Mouse (Mus musculus): ENCODE measurements at regions not wholly inside any gene's neighbourhood (a gene's known extent, or its start where the extent isn't known, plus 50 kb on each side); places are given as distances from the start of the nearest gene placed in this dataset.

DNA sequence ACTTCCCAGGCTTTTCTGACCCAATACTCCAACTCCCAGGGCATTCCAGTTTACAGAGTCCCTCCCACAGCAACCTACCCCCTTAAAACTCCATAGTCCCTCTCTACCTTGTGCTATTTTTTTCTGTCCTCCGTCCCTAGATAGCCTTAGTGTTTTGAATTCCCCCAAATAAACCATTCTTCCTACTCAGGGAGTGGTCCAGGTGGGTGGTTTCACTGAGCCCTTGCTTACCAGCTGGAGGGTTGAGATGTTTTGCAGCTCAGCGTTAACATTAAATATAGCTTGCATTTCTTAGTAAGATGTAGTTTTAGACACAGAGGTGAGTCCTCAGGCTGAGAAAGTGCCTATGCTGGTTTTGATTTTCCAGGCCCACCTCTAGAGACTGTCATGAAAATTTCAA, 313.0 kb downstream of the Bmper start:
- DNase-seq (ENCODE audit: low spot score in 2 of 2) = no peak

DNA sequence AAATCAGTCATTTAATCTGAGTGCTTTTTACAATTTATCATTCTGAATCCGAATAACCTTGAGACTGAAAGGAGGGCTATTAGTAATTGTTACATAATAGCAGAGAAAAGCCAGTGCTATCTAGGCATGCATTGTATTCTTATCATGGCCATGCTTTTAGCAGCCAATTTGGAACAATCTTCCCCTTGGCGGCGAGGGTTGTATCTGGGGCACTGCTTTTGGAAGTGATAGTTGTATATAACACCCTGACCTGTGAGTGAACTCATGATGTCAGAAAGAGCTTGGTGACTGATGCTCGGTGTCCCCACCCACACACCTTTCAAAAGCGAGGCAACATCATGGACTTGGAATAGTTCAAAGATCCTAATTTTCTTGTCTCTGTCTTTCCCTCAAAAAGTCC, 315.2 kb downstream of the Bmper start:
- DNase-seq (ENCODE audit: low spot score in 2 of 2) = no peak

DNA sequence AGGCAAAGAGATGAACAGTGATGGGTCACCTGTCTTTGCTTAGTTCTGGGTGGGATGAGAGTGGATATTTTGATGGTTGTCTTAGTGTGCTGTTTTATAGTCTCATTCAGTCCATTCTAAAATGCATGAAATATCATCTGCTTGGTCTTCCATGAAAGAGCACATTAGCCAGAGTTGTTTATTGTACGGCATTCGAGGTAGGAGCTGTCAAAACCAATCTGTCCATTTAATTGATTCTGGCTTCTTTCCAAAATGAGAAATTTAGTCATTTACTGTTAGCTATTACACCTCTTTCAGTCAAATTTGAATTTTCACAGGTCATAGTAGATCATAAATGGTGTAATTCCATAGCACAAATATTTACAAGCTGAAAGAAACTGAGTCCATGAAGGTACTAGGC, 328.8 kb downstream of the Bmper start:
- no peak for DNase-seq (ENCODE audit: low spot score in 2 of 2)

DNA sequence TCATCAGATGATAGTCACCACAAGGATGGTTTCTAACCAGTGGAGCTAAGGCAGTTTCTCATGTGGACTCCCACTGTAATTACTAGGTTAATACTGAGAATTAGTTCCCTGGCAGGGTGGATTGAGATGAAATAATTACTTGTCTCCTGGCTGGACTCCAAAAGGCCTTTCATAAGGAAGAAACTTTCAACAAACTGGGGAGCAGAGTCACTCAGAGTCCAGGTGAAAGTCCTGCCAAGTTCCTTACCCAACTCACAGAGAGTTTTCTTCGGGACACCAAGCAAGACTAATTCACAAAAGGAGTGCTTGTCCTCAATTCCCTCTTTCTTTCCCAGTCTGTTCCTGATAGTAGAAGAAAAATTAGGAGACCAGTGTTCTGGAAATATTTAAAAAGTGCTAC, 330.9 kb downstream of the Bmper start:
- DNase-seq (ENCODE audit: low spot score in 2 of 2) = no peak

DNA sequence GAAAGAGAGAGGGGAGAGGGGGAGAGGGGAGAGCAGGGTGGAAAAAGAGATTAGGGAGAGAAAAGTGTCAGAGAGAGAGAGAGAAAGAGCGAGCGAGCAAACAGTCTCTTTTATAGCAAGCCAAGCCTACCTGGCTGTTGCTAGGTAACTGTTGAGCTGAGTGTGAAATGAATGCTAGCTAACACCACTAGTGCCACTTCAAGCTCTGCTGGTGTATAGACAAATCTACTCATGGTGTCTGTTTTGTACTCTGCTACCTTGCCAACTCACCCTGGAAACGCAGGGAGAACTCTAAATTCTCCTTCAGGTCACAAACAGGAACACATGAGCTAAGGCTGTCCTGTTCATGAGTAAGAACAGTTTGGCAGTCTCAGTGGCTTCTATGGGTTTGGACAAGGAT, 334.7 kb downstream of the Bmper start:
- no peak for DNase-seq (ENCODE audit: low spot score in 2 of 2)

DNA sequence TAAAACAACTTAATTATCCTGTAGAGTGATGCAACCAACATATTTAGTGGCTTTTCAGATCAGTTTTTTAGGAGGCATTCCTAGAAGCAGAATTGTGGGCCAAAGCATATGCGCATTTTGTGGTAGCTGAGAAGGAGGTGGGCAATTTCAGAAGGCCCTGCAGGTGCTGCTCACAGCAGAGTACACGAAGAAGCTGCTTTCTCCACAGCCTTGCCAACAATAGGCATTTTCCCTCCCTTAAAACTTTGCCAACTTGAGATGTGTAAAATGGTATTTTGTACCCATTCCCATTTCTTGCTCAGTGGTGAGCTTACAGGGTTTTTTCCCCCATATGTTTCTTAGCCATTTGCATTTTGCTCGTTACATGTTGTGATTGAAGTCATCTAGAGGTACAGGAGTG, 339.0 kb downstream of the Bmper start:
- no peak for DNase-seq (ENCODE audit: low spot score in 2 of 2)

DNA sequence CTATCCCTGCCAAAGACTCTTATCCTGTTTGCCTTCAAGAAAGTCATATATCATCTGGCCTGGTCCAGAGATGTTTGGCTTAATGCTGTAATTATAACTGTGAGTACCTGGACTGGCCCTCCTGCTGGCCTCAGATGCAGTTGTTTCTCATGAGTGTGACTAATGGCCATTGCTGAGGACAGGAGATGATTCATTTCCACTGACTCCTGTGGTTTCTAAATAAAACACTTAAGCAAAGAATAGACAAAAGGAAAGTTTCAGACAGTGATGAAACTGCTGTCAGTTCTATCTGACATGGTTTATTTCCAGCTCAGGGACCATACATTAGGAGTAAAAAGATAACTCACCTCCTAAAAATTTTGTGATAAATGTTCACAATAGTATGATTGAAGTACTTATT, 344.2 kb downstream of the Bmper start:
- no peak for DNase-seq (ENCODE audit: low spot score in 2 of 2)

DNA sequence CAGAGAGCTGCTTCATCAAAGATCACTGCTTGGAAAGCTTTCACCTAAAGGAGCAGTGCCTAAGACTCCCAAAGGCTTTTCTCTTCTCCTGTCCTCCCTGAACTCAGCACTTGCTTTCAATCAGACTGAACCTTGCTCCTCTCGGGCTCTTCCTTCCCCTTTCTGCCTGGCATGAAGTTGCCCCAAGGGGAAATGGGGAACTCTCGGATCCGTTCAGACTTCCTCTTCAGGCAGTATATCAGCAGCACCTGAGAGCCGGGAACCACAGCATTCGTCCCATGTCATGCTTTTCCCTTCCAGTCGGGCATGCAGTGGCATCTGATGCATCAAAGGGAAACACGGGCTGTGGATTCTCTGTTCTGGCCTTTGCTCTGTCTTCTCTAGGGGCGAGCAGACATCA, 347.3 kb downstream of the Bmper start:
- DNase-seq (ENCODE audit: low spot score in 2 of 2) = no peak

DNA sequence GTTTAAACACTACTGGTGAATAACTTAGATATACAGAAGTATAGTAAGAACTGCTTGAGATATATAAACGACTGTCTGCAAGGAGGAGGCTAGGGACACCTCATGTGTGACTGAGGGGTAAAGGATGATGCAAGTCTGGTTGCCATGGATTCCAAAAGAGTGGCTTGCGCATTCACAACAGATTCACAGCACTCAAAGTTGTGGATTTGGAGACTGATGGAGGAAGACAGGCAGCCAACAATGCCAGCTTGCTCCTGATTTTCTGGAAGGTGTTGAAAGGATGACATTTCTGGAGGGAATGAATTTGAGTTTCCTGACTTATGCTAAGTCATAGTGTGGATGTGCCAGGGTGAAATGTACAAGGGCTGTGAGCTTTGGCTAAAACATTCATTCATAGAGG, 353.4 kb downstream of the Bmper start:
- DNase-seq (ENCODE audit: low spot score in 2 of 2) = no peak

DNA sequence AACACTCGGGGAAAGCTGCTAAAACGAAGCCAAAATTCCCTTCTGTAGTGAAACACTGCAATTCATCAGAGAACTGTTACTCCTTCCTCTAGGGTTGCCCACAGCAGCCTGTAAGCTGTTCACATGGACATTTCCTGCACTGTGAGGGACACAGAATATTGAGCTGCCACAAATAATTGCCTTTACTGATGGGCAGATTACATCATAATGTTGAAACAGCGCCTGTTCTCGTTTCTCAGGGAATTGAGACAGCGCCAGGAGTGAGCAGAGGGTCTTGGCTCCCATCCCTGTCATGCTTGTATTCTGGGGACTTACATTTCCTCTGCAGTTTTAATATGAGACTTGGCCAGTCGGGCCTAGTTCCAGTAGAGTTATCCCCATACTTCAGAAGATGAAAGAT, 357.3 kb downstream of the Bmper start:
- DNase-seq (ENCODE audit: low spot score in 2 of 2) = no peak

DNA sequence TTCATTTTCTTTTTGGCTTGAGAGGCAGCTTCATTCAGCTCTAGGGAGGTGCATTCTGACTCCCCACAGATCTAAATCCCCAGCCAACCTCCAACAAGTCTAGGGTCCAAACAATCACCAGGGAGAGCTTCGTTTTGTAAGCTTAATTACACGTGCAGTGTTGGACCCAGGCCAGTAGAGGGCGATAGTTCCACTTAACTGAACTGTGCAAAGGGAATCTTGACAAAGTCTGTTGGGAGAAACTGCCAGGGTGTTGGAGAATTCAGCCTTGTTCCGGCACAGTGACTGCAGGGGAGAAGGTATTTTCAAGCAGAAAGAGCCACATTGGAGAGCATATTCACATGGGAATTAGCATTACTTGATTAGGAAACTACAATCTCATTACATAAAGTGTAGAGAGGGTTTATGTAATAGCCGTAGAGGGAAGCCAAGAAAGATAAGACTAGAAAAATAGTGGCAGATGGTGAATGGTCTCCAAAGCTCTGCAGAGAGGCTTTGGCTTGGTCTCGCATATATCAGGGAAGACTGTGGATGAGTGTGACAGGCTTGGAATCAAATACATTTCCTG, 358.2 kb downstream of the Bmper start:
- DNase-seq (ENCODE audit: low spot score in 2 of 2) = peak; percentile 81

DNA sequence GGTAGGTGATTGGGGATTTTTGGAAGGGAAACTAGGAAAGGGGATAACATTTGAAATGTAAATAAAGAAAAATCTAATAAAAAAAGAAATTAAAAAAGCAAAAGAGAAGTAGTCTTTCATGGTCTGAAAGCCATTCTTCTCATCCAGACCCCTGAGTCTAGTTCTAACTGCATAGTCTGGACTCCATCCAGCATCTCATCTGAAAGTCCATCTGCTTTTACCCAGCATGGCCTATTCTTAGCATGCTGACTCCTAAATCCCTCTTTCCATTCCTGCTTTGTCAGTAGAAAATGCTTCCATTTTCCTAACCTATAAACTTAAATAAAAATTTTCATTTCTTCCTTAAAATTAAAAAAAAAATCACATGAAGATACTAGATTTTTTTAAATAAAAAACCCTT, 361.7 kb downstream of the Bmper start:
- DNase-seq (ENCODE audit: low spot score in 2 of 2) = no peak

DNA sequence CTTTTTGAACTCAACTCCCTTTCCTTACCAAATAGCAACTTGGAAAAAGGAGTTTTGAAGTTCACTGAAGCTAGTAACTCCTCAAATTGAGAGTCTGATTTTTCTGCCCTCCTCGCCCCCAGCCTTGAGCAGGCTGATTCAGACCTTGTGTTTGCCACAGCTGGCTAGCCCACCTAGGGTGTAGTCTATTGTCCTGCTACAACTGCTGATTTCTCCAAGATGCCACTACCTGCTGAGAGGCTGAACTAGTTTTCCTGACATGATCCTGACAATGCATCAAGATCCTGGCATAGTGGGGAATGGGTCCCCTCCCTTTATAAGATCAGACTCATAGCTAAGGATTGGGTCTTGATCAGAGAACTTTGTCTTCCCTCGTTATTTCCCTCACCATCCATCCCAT, 366.1 kb downstream of the Bmper start:
- DNase-seq (ENCODE audit: low spot score in 2 of 2) = no peak

DNA sequence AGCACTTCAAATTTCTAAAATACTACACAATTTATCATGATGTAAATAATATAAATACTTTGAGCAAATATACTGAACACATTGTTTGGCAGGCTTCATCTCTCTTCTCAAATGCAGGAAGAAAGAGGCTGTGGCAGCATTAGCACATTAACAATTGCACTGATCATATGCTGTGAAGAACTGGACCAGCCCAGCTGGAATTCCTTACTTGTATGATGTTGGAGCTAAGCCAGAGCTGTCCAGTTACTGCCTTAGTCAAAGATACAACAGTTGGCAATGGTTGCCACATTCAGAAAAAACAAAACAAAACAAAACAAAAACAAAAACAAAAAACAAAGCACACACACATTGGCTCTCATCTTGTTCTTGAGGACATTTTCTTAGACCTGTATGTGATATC, 369.0 kb downstream of the Bmper start:
- no peak for DNase-seq (ENCODE audit: low spot score in 2 of 2)

DNA sequence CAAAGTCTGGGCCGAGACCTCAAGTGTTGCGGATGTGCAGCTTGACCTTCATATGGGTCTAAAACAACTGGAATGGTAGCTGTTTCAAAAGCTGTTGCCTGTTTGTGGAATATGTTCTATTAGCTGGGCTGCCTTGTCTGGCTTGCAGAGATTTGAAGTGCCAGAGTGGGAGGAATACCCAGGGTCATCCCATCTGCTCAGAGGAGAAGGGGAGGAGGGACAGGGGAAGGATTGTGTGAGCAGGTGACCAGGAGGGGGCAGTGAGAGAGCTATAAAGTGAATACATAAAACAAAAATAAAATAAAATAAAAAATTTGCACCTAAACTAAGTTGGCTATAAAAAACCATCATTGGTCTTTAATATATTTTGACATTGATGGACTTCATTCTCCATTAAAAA, 377.7 kb downstream of the Bmper start:
- DNase-seq (ENCODE audit: low spot score in 2 of 2) = no peak

Data from right cerebral cortex, postnatal 36 days (tissue).